Mouse (Mus musculus): ENCODE measurements around the gene Stk32c.

GRCm38 (mm10) chr7:139103960-139104381 is 109.1 kb downstream of the Stk32c start:
- TF ChIP-seq TAL1 (IDR thresholded peaks at IDR 0.05; ENCODE audit: low read length) (no peak), GATA1 (IDR thresholded peaks at IDR 0.05; ENCODE audit: low read length) (no peak)
